Mouse (Mus musculus) gastrocnemius, adult 2 months (tissue): ENCODE data around the gene Btbd11. TPM values are rescaled to one million over a fixed set of nuclear protein-coding genes. Genes with fewer than 3 reads are reported as not detected.

ENCODE experiments used
- DNase-seq: peaks from one replicate; pipeline ENCODE4 v3.0.0; 2022
- H3K27ac ChIP-seq: fragments of 200-600 bp; 2 replicates; pipeline ENCODE4 v1.8.1; 2022; ENCODE audit warnings: mild to moderate bottlenecking
- H3K4me3 ChIP-seq: fragments of 200-600 bp; 2 replicates; pipeline ENCODE4 v1.8.1; 2022; ENCODE audit warnings: mild to moderate bottlenecking, moderate library complexity
- CTCF ChIP-seq: fragments of 200-600 bp; IDR thresholded peaks from 2 replicates; pipeline ENCODE4 v1.8.1; 2022; ENCODE audit warnings: antibody characterized with exemption, mild to moderate bottlenecking, moderate library complexity
- intact Hi-C: fragments of 180-260 bp; cut with DNase I; formaldehyde crosslinking; loops from one replicate; pipeline ENCODE4 v1.15.1; 2025
- long read RNA-seq, 2 experiments: library from polyadenylated mRNA; stranded (forward); transcript quantifications; one replicate each; pipeline ENCODE4 v2.0.0; 2021
- total RNA-seq, 2 experiments: library from RNA; stranded (reverse); gene quantifications; 2 replicates each; pipeline ENCODE4 v1.2.3; 2021

The Btbd11 gene
- 1 to 10 TPM in 1 of 2 experiments, under 1 TPM in 1; 0.77 to 1.2 TPM for total RNA-seq
- long read RNA-seq, experiment 1, partial matches to known transcripts = 0 of 1 reads
- long read RNA-seq, experiment 1, other reads (novel, unspliced or antisense) = 1 of 1 reads
- long read RNA-seq, experiment 2 = 0 reads

DNA sequence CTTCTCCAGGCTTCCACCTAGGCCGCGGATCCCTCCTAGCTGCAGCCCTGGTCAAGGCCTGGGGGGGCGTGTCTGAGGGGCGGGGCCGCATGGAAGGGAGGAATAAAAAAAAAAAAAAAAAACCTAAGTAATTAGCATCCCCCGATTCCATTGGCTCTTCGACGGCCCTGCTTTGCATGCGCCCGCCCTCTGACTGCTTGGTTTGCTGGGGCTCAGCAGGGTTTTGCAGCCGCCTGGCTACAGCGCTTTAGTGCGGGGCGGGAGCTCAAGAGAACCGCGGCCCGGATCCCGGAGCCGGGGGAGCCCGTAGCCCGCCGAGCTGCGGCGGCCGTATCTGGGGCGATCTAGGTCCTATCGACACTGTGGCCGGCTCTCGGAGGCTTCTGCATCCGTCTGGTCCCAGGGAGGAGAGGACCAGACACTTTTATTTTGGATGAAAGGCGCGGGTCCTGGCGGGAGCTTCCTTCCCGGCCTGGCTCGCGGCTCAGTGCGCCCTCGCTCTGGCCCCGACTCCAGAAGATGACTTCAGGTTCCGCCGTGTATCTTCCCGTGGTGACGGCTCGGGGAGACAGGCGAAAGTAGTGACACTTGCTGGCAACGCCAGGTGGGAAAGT, at the start of gene Btbd11:
Btbd11 (plus strand) TSS at position 210 of the 614 bp plus-strand sequence.
- TF ChIP-seq CTCF = peak; percentile 36; the same call in 1 of the 2 replicates
- peak; percentile 96 for DNase-seq
- Histone ChIP-seq H3K4me3 (peak within 1 kb of the TSS; percentile 78), H3K27ac (peak within 1 kb of the TSS; percentile 79)
- intact Hi-C loops = loop anchor here (1.0 kb wide), 1 partner anchor 78 kb away; no protein-coding TSS in a partner anchor

DNA sequence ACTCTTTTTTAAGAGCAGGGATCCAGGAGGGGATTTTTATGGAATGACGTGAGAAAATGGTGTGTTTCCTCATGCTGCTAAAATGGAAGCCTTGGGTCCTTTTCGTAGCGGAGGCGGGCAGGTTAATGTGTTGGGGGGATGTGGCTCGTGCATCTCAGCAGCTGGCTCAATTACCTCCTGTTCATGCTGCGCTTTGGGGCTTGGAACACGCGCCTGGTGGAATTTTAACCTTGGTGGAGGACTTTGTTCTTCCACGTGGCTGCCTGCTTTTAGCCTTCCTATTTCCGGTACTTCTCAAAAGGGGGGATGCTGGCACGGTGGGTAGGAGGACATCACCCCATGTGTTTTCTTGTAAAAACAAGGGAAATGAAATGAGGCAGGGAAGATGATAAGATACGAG, 47.9 kb upstream of the Btbd11 start:
- no peak for TF ChIP-seq CTCF
- Histone ChIP-seq H3K27ac (no peak overlapping the region), H3K4me3 (no peak overlapping the region)
- intact Hi-C loops = no loop called here
- no peak for DNase-seq

DNA sequence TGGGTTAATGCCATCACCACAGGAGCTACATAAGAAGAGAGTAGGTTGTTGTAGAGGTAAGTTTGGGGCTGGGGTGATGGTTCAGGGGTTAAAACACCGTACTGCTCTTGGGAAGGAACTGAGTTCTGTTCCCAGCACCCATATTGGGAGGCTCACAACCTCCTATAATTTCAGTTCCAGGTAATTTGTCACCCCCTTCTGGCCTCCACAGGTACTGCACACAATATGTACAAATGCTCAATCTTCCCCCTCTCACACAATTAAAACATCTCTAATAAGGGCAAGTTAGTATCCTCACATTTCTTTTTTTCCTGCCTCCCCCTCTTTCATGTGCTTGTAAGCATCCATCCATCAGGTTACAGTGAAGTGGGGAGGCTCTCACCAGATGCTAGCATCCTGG, 44.7 kb upstream of the Btbd11 start:
- no peak for DNase-seq
- intact Hi-C loops = no loop called here
- Histone ChIP-seq H3K27ac (no peak overlapping the region), H3K4me3 (no peak overlapping the region)
- peak; percentile 29; the same call in 1 of the 2 replicates for TF ChIP-seq CTCF

DNA sequence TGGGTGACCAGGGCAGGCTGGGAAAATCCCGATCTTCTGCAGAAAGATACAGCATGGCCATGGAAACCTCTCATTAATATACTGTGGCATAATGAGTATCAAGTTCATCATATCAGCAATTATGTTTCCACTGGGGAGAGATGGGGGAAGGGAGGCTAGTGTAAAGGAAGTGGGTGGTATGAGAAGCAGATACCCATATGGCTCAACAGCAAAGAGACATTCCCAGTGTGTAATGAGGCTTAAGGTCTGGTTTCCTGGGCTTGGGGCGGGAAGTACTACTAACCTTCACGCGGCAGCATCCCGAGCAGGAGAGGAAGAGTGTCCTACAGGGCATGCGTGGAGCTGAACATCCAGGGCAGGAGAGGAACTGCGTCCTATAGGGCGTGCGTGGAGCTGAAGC, 39.4 kb upstream of the Btbd11 start:
- no peak overlapping the region for H3K27ac ChIP-seq
- TF ChIP-seq CTCF = no peak
- DNase-seq = no peak
- intact Hi-C loops = no loop called here
- H3K4me3 ChIP-seq = no peak overlapping the region

DNA sequence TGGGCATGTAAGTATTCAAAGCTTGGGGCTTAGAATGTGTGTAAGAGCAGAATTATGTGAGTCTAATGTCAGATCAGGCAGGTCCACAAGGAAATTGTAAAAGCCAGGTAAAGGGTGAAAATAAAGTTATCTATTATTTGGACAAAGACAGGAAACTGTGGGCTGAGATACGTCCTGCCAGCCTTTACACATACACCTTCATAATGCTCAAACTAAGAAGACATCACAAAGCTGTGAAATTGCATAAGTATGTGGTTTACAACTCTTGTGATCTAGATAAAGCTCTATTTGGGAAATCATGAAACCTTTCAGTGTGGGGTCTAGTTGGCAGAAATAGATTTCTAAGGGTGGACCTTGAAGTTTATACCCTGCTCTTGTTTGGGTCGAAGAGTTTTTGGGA, 34.1 kb upstream of the Btbd11 start:
- intact Hi-C loops = no loop called here
- TF ChIP-seq CTCF = no peak
- Histone ChIP-seq H3K4me3 (no peak overlapping the region), H3K27ac (no peak overlapping the region)
- DNase-seq = no peak

DNA sequence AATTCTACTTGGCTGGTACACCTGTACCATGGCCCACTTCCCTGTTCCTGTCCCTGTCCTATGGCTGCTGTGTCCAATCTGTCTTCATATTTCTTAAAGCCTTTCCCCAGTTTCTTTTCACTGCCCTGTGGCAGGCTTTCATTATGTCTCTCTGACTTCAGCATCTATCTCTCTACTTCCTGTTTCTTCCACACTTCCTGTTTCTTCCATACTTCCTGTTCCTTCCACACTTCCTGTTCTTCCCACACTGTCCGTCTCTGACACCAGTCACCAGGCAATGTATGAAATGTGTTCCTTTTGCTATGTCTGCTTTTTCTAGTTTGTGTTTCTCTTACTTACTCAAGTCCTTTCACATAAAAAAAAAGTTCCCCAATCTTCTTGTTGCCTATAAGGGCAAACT, 32.3 kb upstream of the Btbd11 start:
- intact Hi-C loops = no loop called here
- Histone ChIP-seq H3K4me3 (no peak overlapping the region), H3K27ac (no peak overlapping the region)
- TF ChIP-seq CTCF = no peak
- no peak for DNase-seq

DNA sequence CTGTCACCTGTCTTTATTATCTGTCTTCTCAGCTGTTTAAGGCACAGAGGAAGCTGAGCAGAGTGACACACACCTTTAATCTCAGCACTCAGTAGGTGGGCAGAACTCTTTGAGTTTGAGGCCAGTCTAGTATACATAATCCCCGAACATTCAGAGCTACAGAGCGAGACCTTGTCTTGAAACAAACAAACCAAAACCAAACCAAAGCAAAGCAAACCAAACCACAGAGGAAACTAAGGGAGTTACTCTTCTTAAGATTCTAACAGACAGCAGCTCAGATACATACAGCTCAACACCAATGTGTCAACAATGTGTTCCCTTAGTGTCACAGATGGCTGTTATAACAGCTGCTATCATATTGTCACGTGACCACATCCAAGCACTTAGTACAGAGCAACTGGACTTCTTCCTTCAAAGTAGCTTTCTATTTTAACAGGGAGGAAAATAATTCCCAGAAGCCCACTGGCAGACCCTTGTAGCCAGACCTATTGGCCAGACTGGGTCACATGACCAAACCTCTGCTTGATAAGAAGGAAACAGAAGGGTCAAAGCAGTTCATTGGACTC, 27.0 kb upstream of the Btbd11 start:
- intact Hi-C loops = no loop called here
- DNase-seq = no peak
- H3K4me3 ChIP-seq = no peak overlapping the region
- H3K27ac ChIP-seq = no peak overlapping the region
- TF ChIP-seq CTCF = no peak

DNA sequence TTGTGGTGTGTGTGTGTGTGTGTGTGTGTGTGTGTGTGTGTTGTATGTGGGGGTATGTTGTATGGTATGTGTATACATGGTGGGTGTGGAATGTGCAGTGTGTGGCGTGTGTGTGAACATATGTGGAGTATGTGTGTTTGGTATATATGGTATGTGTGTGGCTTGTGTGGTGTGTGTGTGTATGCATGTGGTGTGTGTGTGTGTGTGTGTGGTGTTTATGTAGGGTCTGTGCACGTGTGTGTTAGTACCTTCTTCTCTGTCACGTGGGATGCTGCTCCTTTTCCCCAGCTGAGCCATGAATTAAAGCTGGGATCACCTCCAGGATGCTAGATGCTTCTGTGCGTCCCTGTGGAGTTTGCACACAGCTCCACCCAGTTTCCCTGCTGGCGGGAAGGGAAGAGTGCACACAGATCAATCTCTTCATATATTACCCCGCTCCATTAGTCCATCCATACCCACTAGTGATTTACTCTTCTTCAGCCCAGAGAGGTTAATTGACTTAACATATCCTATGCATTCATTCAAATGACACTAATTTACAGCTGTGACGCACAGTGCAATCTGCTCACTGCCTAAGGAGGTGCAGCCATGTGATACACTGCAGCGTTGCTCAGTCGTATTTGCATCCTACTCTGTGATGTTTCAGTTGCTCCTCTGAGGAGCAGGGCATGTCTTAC, 23.7 kb upstream of the Btbd11 start:
- intact Hi-C loops = no loop called here
- no peak for TF ChIP-seq CTCF
- no peak for DNase-seq
- Histone ChIP-seq H3K27ac (no peak overlapping the region), H3K4me3 (no peak overlapping the region)

DNA sequence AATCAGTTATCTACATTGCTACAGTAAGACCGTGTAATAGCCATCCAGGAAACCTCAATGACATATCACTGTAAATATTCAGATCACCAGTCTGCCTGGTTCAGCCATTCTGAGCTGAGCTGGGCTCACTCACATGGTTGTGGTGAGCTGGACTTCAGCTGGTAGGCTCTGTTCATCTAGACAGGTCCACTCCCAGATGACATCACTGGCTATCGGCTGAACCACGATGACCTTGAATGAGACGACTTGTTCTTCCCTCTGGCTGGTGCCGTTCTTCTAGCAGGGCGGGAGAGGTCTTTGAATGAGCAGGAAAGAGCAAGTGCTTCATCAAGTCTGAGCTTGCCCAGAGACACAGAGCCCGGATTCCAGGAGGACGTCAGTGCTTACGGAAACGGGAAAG, 19.7 kb upstream of the Btbd11 start:
- DNase-seq = no peak
- H3K27ac ChIP-seq = no peak overlapping the region
- TF ChIP-seq CTCF = no peak
- H3K4me3 ChIP-seq = no peak overlapping the region
- intact Hi-C loops = no loop called here

DNA sequence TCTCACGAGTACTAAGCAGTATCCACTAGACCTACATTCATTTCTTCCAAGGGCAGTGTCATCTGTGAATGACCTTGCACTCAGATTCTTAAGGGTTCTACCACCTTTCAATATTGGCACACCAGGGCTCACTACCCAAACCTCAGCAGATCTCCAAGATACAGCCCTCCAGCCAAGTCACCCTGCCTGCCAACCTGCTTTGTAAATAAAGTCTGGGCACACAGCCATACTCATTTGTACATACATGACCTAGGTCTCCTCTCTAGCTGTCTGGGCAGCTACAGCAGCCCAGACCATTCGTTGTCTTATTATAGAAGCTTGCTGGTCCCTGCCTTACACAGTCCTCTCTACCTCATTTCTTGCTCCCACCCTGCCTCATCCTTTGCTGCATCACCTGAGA, 15.3 kb upstream of the Btbd11 start:
- Histone ChIP-seq H3K4me3 (no peak overlapping the region), H3K27ac (no peak overlapping the region)
- no peak for DNase-seq
- TF ChIP-seq CTCF = no peak
- intact Hi-C loops = no loop called here

DNA sequence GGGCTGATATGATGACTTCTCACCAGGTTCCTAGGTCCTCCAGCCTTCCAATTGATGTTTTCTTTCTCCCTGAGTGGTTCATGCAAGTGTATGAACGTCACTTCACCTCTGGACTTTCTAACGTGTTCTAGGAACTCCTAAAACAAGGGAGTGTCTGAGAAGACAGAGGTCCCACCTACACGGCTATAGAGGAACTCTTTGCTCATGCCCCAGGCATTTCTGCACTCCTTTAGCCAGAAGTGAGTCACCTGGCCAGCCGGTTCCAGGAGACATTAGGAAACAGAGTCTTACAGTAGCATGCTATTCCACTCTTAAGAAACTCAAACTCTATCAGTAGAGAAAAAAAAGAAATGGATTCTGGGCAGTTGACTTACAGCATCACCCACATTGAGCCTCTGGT, 14.5 kb upstream of the Btbd11 start:
- TF ChIP-seq CTCF = no peak
- Histone ChIP-seq H3K27ac (no peak overlapping the region), H3K4me3 (no peak overlapping the region)
- no peak for DNase-seq
- intact Hi-C loops = no loop called here

DNA sequence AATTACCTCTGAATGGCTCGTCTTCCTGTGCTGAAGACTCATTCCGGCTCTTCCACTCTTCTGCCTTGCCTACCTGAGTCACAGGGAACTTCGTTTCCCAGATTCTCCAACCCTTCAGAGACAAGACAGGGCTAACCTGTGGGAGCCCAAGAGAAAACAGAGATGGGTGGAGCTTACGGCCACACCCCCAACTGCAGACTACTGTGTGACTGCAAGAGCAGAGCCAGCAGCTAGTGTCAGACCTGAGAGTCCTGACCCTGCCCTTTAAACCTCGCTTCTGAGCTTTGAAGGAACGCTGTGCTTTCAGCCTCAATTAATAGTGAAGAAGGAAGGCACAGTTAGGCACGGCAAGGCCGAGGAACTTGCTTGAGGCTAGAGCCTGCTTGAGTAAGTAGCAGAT, 7.6 kb upstream of the Btbd11 start:
- TF ChIP-seq CTCF = no peak
- intact Hi-C loops = no loop called here
- Histone ChIP-seq H3K4me3 (no peak overlapping the region), H3K27ac (no peak overlapping the region)
- DNase-seq = no peak

DNA sequence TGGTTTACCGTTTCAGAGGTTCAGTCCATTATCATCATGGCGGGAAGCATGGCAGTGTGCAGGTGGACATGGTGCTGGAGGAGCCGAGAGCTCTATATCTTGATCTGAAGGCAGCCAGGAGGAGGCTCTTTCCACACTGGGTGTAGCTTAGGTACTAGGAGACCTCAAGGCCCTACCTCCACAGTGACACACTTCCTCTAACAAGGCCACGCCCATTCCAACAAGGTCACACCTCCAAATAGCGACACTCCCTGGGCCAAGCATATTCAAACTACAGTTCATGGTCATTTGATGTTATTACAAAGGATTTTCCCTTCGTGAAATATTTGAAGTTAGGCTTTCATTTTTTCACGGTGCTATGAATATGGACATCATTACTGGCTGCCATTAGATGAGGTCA, 3.6 kb upstream of the Btbd11 start:
- Histone ChIP-seq H3K27ac (no peak overlapping the region), H3K4me3 (no peak overlapping the region)
- no peak for TF ChIP-seq CTCF
- DNase-seq = no peak
- intact Hi-C loops = no loop called here
